Mouse (Mus musculus): Measurements from ENCODE around the gene Syn1.

- no peak for TF ChIP-seq POLR2A (IDR thresholded peaks at IDR 0.05; ENCODE audit: control insufficient read depth, low read depth, low read length)
- no peak for TF ChIP-seq CTCF (IDR thresholded peaks at IDR 0.05; ENCODE audit: control insufficient read depth, insufficient read depth, insufficient replicate concordance, low read depth, low read length)
Measured at GRCm38 (mm10) chrX:20950191-20950880, 29.5 kb upstream of the Syn1 start, which contains the start of gene Elk1.
